In genomic region chr11:85234990-85235841, GRCm38 (mm10) we compare ENCODE assay signal across 8 mouse cellular contexts. TPM values are rescaled to one million over a fixed set of nuclear protein-coding genes. Genes with fewer than 3 reads are reported as not detected.
DNase-seq lines count a peak whose midpoint lies in the region; ATAC-seq and TF ChIP-seq lines count a peak whose summit lies in the region.

Gene Appbp2, minus strand, starts transcription at chr11:85235130.

- DNase-seq in Patski (ENCODE audit: low read depth, low spot score) = peak; percentile 48
- peak; percentile 93 to 95 for DNase-seq in cerebellum, postnatal 14 days
- DNase-seq in frontal cortex, postnatal 25 days (ENCODE audit: low spot score in 2 of 2) = peak; percentile 70 to 86
- DNase-seq in hindbrain, embryonic 14.5 days (ENCODE audit: low spot score) = peak; percentile 95
- DNase-seq in layer of hippocampus, postnatal 36 days = peak; percentile 89 to 91
- DNase-seq in lung, postnatal 36 days = peak; percentile 95
- DNase-seq in retina, postnatal 1 day = peak; percentile 97
- DNase-seq in urinary bladder, adult 2 months (ENCODE audit: low spot score) = no peak

- peak within 1 kb of the TSS; percentile 99 for H3K27ac ChIP-seq in hindbrain, embryonic 14.5 days

- no peaks in the 10 kb centered on the region for H3K27me3 ChIP-seq in Patski
- H3K27me3 ChIP-seq in hindbrain, embryonic 14.5 days (ENCODE audit: control insufficient read depth, insufficient read depth, low read length) = no peaks in the 10 kb centered on the region

- H3K9me3 ChIP-seq in hindbrain, embryonic 14.5 days (ENCODE audit: control insufficient read depth, low read length) = no peaks in the 10 kb centered on the region

- CTCF ChIA-PET in Patski (lab: Charles Lee) = interaction anchor here (1.6 kb wide), 1 partner anchor 16 kb away, joined by 5 read pairs; no protein-coding TSS in a partner anchor

- ATAC-seq in Patski = peak; percentile 91
- ATAC-seq in hindbrain, embryonic 14.5 days (ENCODE audit: low FRiP score) = peak; percentile 96

- no peaks in the 10 kb centered on the region for H3K36me3 ChIP-seq in hindbrain, embryonic 14.5 days (replicated peaks; ENCODE audit: control insufficient read depth, insufficient read depth)

- peaks cover 20% of the 10 kb centered on the region for H3K4me1 ChIP-seq in hindbrain, embryonic 14.5 days (replicated peaks; ENCODE audit: control insufficient read depth, insufficient read depth, low read length)

- peak within 1 kb of the TSS; percentile 97 for H3K9ac ChIP-seq in hindbrain, embryonic 14.5 days

- peak within 1 kb of the TSS; percentile 99 for H3K4me3 ChIP-seq in hindbrain, embryonic 14.5 days (replicated peaks; ENCODE audit: low read length)

- in situ Hi-C loops in Patski (cut with MboI; ENCODE audit: low pct_unique_long_range_greater_than_20kb) = no loop called here

- H3K4me2 ChIP-seq in hindbrain, embryonic 14.5 days (replicated peaks) = peak within 1 kb of the TSS; percentile 95

- 6% methylated on average over 48 of the region's 48 CpGs for WGBS in hindbrain, embryonic 14.5 days

- POLR2A ChIA-PET in Patski (lab: Charles Lee) = interaction anchor here (0.7 to 1.4 kb wide), 7 partner anchors 8 to 39 kb away, joined by 3 to 5 read pairs (median 3); no protein-coding TSS in a partner anchor

- no peak for TF ChIP-seq CTCF in Patski (IDR thresholded peaks at IDR 0.05)

RNA-seq across cellular contexts. Expression of gene Appbp2, which starts in this region (rescaled TPM):
- polyA plus RNA-seq in Patski (2021) = 37.3 TPM
- polyA plus RNA-seq in hindbrain, embryonic 14.5 days (2014; fragmentation: Nextera tagmentation; extraction: Ambion mirVana) = 58.1 and 63.9 TPM in 2 replicates
- 10 to 100 TPM; 51.5 to 52.7 TPM for total RNA-seq in layer of hippocampus, postnatal 36 days (2021)
- 20.7 and 22.4 TPM in 2 replicates for polyA plus RNA-seq in urinary bladder, adult 2 months (2012; rRNA removed)
